Mouse (Mus musculus) forebrain, embryonic 16.5 days (tissue): ENCODE measurements at regions not wholly inside any gene's neighbourhood (a gene's known extent, or its start where the extent isn't known, plus 50 kb on each side); places are given as distances from the start of the nearest gene placed in this dataset.
A peak's percentile ranks its signal among the peaks of the same experiment; 100 is the strongest.

Experiments used
- ATAC-seq: fragments of 200-750 bp; cut with Nextera tagmentation; 2 replicates; pipeline ENCODE4 v1.8.0; 2017; ENCODE audit warnings: mild to moderate bottlenecking, moderate library complexity
- H3K27ac ChIP-seq: fragments of 300-500 bp; sonication (generic); 2 replicates; pipeline ENCODE4 v1.5.1; 2014; ENCODE audit warnings: low read length, control low read depth
- H3K27me3 ChIP-seq: fragments of 300-500 bp; sonication (generic); replicated peaks from 2 replicates; pipeline ENCODE4 v1.6.1; 2014; ENCODE audit warnings: low read length; ENCODE audit not compliant: control insufficient read depth, insufficient read depth
- H3K36me3 ChIP-seq: fragments of 300-500 bp; sonication (generic); 2 replicates; pipeline ENCODE4 v1.6.1; 2014; ENCODE audit not compliant: control insufficient read depth, insufficient read depth
- H3K4me1 ChIP-seq: fragments of 300-500 bp; sonication (generic); replicated peaks from 2 replicates; pipeline ENCODE4 v1.6.1; 2014; ENCODE audit warnings: low read length; ENCODE audit not compliant: control insufficient read depth, insufficient read depth
- H3K4me2 ChIP-seq: fragments of 300-500 bp; sonication (generic); 2 replicates; pipeline ENCODE4 v1.6.1; 2014; ENCODE audit warnings: mild to moderate bottlenecking, low read length, control low read depth
- H3K4me3 ChIP-seq: fragments of 300-500 bp; sonication (generic); replicated peaks from 2 replicates; pipeline ENCODE4 v1.5.1; 2014; ENCODE audit warnings: mild to moderate bottlenecking, low read length, control low read depth
- H3K9ac ChIP-seq: fragments of 300-500 bp; sonication (generic); replicated peaks from 2 replicates; pipeline ENCODE4 v1.6.1; 2014; ENCODE audit warnings: low read depth, low read length, control low read depth
- H3K9me3 ChIP-seq: fragments of 300-500 bp; sonication (generic); 2 replicates; pipeline ENCODE4 v1.6.1; 2016; ENCODE audit warnings: low read length; ENCODE audit not compliant: control insufficient read depth
- WGBS: fragments of 180-500 bp; shearing (Covaris S2); extraction: QIAGEN DNeasy Blood & Tissue Kit; methylation state at CpG from one replicate; pipeline ENCODE4 v1.1.7; 2014; 5-methylcytosine and 5-hydroxymethylcytosine counted together

GRCm38 (mm10) chr4:48725660-48726348 lies 62.5 kb downstream of the Cavin4 start:
- Histone ChIP-seq H3K4me2 (peak overlapping the region; percentile 36), H3K9me3 (no peaks in the 10 kb centered on the region), H3K4me1 (peaks cover 18% of the 10 kb centered on the region), H3K36me3 (no peaks in the 10 kb centered on the region), H3K4me3 (no peak overlapping the region), H3K27ac (peak overlapping the region; percentile 77), H3K9ac (no peak overlapping the region), H3K27me3 (no peaks in the 10 kb centered on the region)
- WGBS, result 19% methylated on average over 13 of the region's 13 CpGs
- ATAC-seq, result peak; percentile 94

- no peaks in the 10 kb centered on the region for H3K36me3 ChIP-seq
- 78% methylated on average over 11 of the region's 11 CpGs for WGBS
- H3K4me2 ChIP-seq, result 0 out of 2 replicates have a peak overlapping the region, but pooled peaks have one; percentile 11
- H3K4me3 ChIP-seq, result no peak overlapping the region
- H3K27me3 ChIP-seq, result no peaks in the 10 kb centered on the region
- ATAC-seq, result peak; percentile 24
- no peaks in the 10 kb centered on the region for H3K9me3 ChIP-seq
- peak overlapping the region; percentile 26 for H3K27ac ChIP-seq
- no peak overlapping the region for H3K9ac ChIP-seq
- H3K4me1 ChIP-seq, result peaks cover 18% of the 10 kb centered on the region
Measured at GRCm38 (mm10) chr4:48726349-48726835, 63.1 kb downstream of the Cavin4 start.

- Histone ChIP-seq H3K9ac (no peak overlapping the region), H3K36me3 (no peaks in the 10 kb centered on the region), H3K27ac (no peak overlapping the region), H3K9me3 (no peaks in the 10 kb centered on the region), H3K4me1 (no peaks in the 10 kb centered on the region), H3K4me3 (no peak overlapping the region), H3K4me2 (no peak overlapping the region), H3K27me3 (no peaks in the 10 kb centered on the region)
- no peak for ATAC-seq
- WGBS, result 78% methylated on average over 10 of the region's 10 CpGs
Measured at GRCm38 (mm10) chr4:48734854-48735564, 71.7 kb downstream of the Cavin4 start.

GRCm38 (mm10) chr4:48746237-48746636 lies 82.9 kb downstream of the Cavin4 start:
- Histone ChIP-seq H3K9ac (no peak overlapping the region), H3K27me3 (no peaks in the 10 kb centered on the region), H3K4me1 (no peaks in the 10 kb centered on the region; the same call in 1 of the 2 replicates), H3K27ac (no peak overlapping the region), H3K36me3 (no peaks in the 10 kb centered on the region), H3K9me3 (no peaks in the 10 kb centered on the region), H3K4me2 (no peak overlapping the region), H3K4me3 (no peak overlapping the region)
- ATAC-seq, result no peak
- 78% methylated on average over 3 of the region's 3 CpGs for WGBS

- ATAC-seq, result no peak
- Histone ChIP-seq H3K9ac (no peak overlapping the region), H3K4me3 (no peak overlapping the region), H3K36me3 (no peaks in the 10 kb centered on the region), H3K27me3 (no peaks in the 10 kb centered on the region), H3K4me1 (peaks cover 2% of the 10 kb centered on the region; the same call in 1 of the 2 replicates), H3K4me2 (no peak overlapping the region), H3K9me3 (no peaks in the 10 kb centered on the region), H3K27ac (no peak overlapping the region)
- WGBS, result 87% methylated on average over 7 of the region's 7 CpGs
Measured at GRCm38 (mm10) chr4:48749566-48749965, 86.3 kb downstream of the Cavin4 start.

GRCm38 (mm10) chr4:48750087-48750486 lies 86.8 kb downstream of the Cavin4 start:
- no peak overlapping the region for H3K4me2 ChIP-seq
- no peak overlapping the region for H3K9ac ChIP-seq
- no peaks in the 10 kb centered on the region for H3K36me3 ChIP-seq
- no peaks in the 10 kb centered on the region for H3K27me3 ChIP-seq
- peaks cover 7% of the 10 kb centered on the region for H3K4me1 ChIP-seq
- ATAC-seq, result no peak
- no peak overlapping the region for H3K27ac ChIP-seq
- no peak overlapping the region for H3K4me3 ChIP-seq
- WGBS, result 39% methylated on average over 5 of the region's 5 CpGs
- no peaks in the 10 kb centered on the region for H3K9me3 ChIP-seq

GRCm38 (mm10) chr4:48754466-48755171 lies 91.3 kb downstream of the Cavin4 start:
- ATAC-seq, result peak; percentile 88

GRCm38 (mm10) chr4:48760625-48761024 lies 97.3 kb downstream of the Cavin4 start:
- no peaks in the 10 kb centered on the region for H3K9me3 ChIP-seq
- no peak for ATAC-seq
- no peaks in the 10 kb centered on the region for H3K36me3 ChIP-seq
- H3K4me2 ChIP-seq, result no peak overlapping the region
- no peak overlapping the region for H3K27ac ChIP-seq
- H3K4me3 ChIP-seq, result no peak overlapping the region
- H3K4me1 ChIP-seq, result no peaks in the 10 kb centered on the region
- no peaks in the 10 kb centered on the region for H3K27me3 ChIP-seq
- 86% methylated on average over 8 of the region's 8 CpGs for WGBS
- no peak overlapping the region for H3K9ac ChIP-seq

More at GRCm38 (mm10) chr4:48754466-48755171, 91.3 kb downstream of the Cavin4 start:
- H3K9me3 ChIP-seq, result no peaks in the 10 kb centered on the region
- H3K27ac ChIP-seq, result peak overlapping the region; percentile 31; the same call in 1 of the 2 replicates
- peaks cover 7% of the 10 kb centered on the region for H3K4me1 ChIP-seq
- H3K9ac ChIP-seq, result no peak overlapping the region
- 48% methylated on average over 13 of the region's 13 CpGs for WGBS
- no peak overlapping the region for H3K4me3 ChIP-seq
- no peaks in the 10 kb centered on the region for H3K36me3 ChIP-seq
- H3K27me3 ChIP-seq, result no peaks in the 10 kb centered on the region
- H3K4me2 ChIP-seq, result peak overlapping the region; percentile 21; the same call in 1 of the 2 replicates

GRCm38 (mm10) chr4:48766458-48766857 lies 103.1 kb downstream of the Cavin4 start:
- no peaks in the 10 kb centered on the region for H3K9me3 ChIP-seq
- H3K27me3 ChIP-seq, result no peaks in the 10 kb centered on the region
- H3K4me2 ChIP-seq, result no peak overlapping the region
- no peak overlapping the region for H3K27ac ChIP-seq
- no peak for ATAC-seq
- H3K36me3 ChIP-seq, result no peaks in the 10 kb centered on the region
- no peak overlapping the region for H3K4me3 ChIP-seq
- H3K4me1 ChIP-seq, result no peaks in the 10 kb centered on the region
- H3K9ac ChIP-seq, result no peak overlapping the region
- 85% methylated on average over 1 of the region's 1 CpGs for WGBS
